Mouse (Mus musculus) intestine, embryonic 15.5 days (tissue): ENCODE measurements at regions not wholly inside any gene's neighbourhood (a gene's known extent, or its start where the extent isn't known, plus 50 kb on each side); places are given as distances from the start of the nearest gene placed in this dataset.

Experiments
- ATAC-seq: fragments of 200-750 bp; cut with Nextera tagmentation; 2 replicates; pipeline ENCODE4 v1.8.0; 2017; ENCODE audit warnings: moderate TSS enrichment, moderate library complexity
- H3K27ac ChIP-seq: fragments of 300-500 bp; sonication (generic); 2 replicates; pipeline ENCODE4 v1.5.1; 2015; ENCODE audit warnings: mild to moderate bottlenecking, inconsistent platforms
- H3K27me3 ChIP-seq: fragments of 300-500 bp; sonication (generic); replicated peaks from 2 replicates; pipeline ENCODE4 v1.6.1; 2015; ENCODE audit warnings: inconsistent platforms
- H3K36me3 ChIP-seq: fragments of 300-500 bp; sonication (generic); 2 replicates; pipeline ENCODE4 v1.6.1; 2015; ENCODE audit warnings: inconsistent platforms
- H3K4me1 ChIP-seq: fragments of 300-500 bp; sonication (generic); replicated peaks from 2 replicates; pipeline ENCODE4 v1.6.1; 2015; ENCODE audit warnings: inconsistent platforms
- H3K4me2 ChIP-seq: fragments of 300-500 bp; sonication (generic); replicated peaks from 2 replicates; pipeline ENCODE4 v1.6.1; 2015; ENCODE audit warnings: mild to moderate bottlenecking, inconsistent platforms
- H3K4me3 ChIP-seq: fragments of 300-500 bp; sonication (generic); replicated peaks from 2 replicates; pipeline ENCODE4 v1.5.1; 2015; ENCODE audit warnings: inconsistent platforms
- H3K9ac ChIP-seq: fragments of 300-500 bp; sonication (generic); 2 replicates; pipeline ENCODE4 v1.6.1; 2015; ENCODE audit warnings: inconsistent platforms
- H3K9me3 ChIP-seq: fragments of 300-500 bp; sonication (generic); 2 replicates; pipeline ENCODE4 v1.6.1; 2016; ENCODE audit warnings: inconsistent platforms
- WGBS: fragments of 180-500 bp; shearing (Covaris S2); methylation state at CpG from one replicate; pipeline ENCODE4 v1.1.7; 2015; 5-methylcytosine and 5-hydroxymethylcytosine counted together

GRCm38 (mm10) chr1:12354531-12354930, 940.6 kb downstream of the A830018L16Rik start:
- H3K27me3 ChIP-seq = no peaks in the 10 kb centered on the region
- no peak overlapping the region for H3K4me3 ChIP-seq
- no peak overlapping the region for H3K27ac ChIP-seq
- H3K36me3 ChIP-seq = no peaks in the 10 kb centered on the region
- ATAC-seq = no peak
- no peaks in the 10 kb centered on the region for H3K9me3 ChIP-seq
- no peak overlapping the region for H3K4me2 ChIP-seq
- H3K9ac ChIP-seq = no peak overlapping the region
- no peaks in the 10 kb centered on the region for H3K4me1 ChIP-seq

GRCm38 (mm10) chr1:12367872-12368271, 954.0 kb downstream of the A830018L16Rik start:
- Histone ChIP-seq H3K27ac (no peak overlapping the region), H3K27me3 (no peaks in the 10 kb centered on the region), H3K9ac (no peak overlapping the region), H3K9me3 (no peaks in the 10 kb centered on the region), H3K4me1 (no peaks in the 10 kb centered on the region), H3K4me3 (no peak overlapping the region), H3K36me3 (no peaks in the 10 kb centered on the region), H3K4me2 (no peak overlapping the region)
- no peak for ATAC-seq
- WGBS = 91% methylated on average over 6 of the region's 6 CpGs

GRCm38 (mm10) chr1:12372968-12373367, 959.1 kb downstream of the A830018L16Rik start:
- Histone ChIP-seq H3K4me1 (no peaks in the 10 kb centered on the region), H3K4me2 (no peak overlapping the region), H3K27me3 (no peaks in the 10 kb centered on the region), H3K27ac (no peak overlapping the region), H3K36me3 (no peaks in the 10 kb centered on the region), H3K9me3 (no peaks in the 10 kb centered on the region), H3K4me3 (no peak overlapping the region), H3K9ac (no peak overlapping the region)
- ATAC-seq = no peak

GRCm38 (mm10) chr1:12398146-12398884, 984.4 kb downstream of the A830018L16Rik start:
- Histone ChIP-seq H3K9me3 (no peaks in the 10 kb centered on the region), H3K27me3 (no peaks in the 10 kb centered on the region), H3K4me1 (no peaks in the 10 kb centered on the region), H3K9ac (no peak overlapping the region), H3K27ac (peak overlapping the region; percentile 33; the same call in 1 of the 2 replicates), H3K4me3 (no peak overlapping the region), H3K36me3 (no peaks in the 10 kb centered on the region), H3K4me2 (no peak overlapping the region)
- WGBS = 12% methylated on average over 7 of the region's 7 CpGs
- peak; percentile 88 for ATAC-seq

- Histone ChIP-seq H3K9me3 (no peaks in the 10 kb centered on the region), H3K36me3 (no peaks in the 10 kb centered on the region), H3K27ac (no peak overlapping the region), H3K4me1 (no peaks in the 10 kb centered on the region), H3K4me2 (no peak overlapping the region), H3K9ac (no peak overlapping the region), H3K4me3 (no peak overlapping the region), H3K27me3 (no peaks in the 10 kb centered on the region)
- 50% methylated on average over 4 of the region's 4 CpGs for WGBS
- peak; percentile 59; the same call in 1 of the 2 replicates for ATAC-seq
Measured at GRCm38 (mm10) chr1:12405391-12406270, 991.7 kb downstream of the A830018L16Rik start.

- Histone ChIP-seq H3K4me1 (no peaks in the 10 kb centered on the region), H3K9me3 (no peaks in the 10 kb centered on the region), H3K27me3 (no peaks in the 10 kb centered on the region), H3K4me2 (no peak overlapping the region), H3K9ac (no peak overlapping the region), H3K36me3 (no peaks in the 10 kb centered on the region), H3K27ac (no peak overlapping the region), H3K4me3 (no peak overlapping the region)
- 84% methylated on average over 6 of the region's 6 CpGs for WGBS
- no peak for ATAC-seq
Measured at GRCm38 (mm10) chr1:12409738-12410523, 996.0 kb downstream of the A830018L16Rik start.

- no peak overlapping the region for H3K4me3 ChIP-seq
- H3K9me3 ChIP-seq = no peaks in the 10 kb centered on the region
- no peak overlapping the region for H3K27ac ChIP-seq
- no peak overlapping the region for H3K4me2 ChIP-seq
- no peaks in the 10 kb centered on the region for H3K27me3 ChIP-seq
- no peaks in the 10 kb centered on the region for H3K36me3 ChIP-seq
- H3K9ac ChIP-seq = no peak overlapping the region
- H3K4me1 ChIP-seq = no peaks in the 10 kb centered on the region
- ATAC-seq = no peak
Measured at GRCm38 (mm10) chr1:12410524-12410886, 996.6 kb downstream of the A830018L16Rik start.

- Histone ChIP-seq H3K27ac (no peak overlapping the region), H3K36me3 (no peaks in the 10 kb centered on the region), H3K4me1 (no peaks in the 10 kb centered on the region), H3K4me2 (no peak overlapping the region), H3K9ac (no peak overlapping the region), H3K9me3 (no peaks in the 10 kb centered on the region), H3K4me3 (no peak overlapping the region), H3K27me3 (no peaks in the 10 kb centered on the region)
- no peak for ATAC-seq
- WGBS = 43% methylated on average over 2 of the region's 2 CpGs
Measured at GRCm38 (mm10) chr1:12424510-12424909, 1010.6 kb downstream of the A830018L16Rik start.

GRCm38 (mm10) chr1:12437894-12438293, 1024.0 kb downstream of the A830018L16Rik start:
- no peaks in the 10 kb centered on the region for H3K9me3 ChIP-seq
- no peaks in the 10 kb centered on the region for H3K27me3 ChIP-seq

GRCm38 (mm10) chr1:12466255-12466654, 1052.3 kb downstream of the A830018L16Rik start:
- H3K27ac ChIP-seq = no peak overlapping the region
- no peak overlapping the region for H3K4me2 ChIP-seq
- H3K36me3 ChIP-seq = no peaks in the 10 kb centered on the region
- H3K27me3 ChIP-seq = no peaks in the 10 kb centered on the region
- no peak overlapping the region for H3K4me3 ChIP-seq
- no peaks in the 10 kb centered on the region for H3K4me1 ChIP-seq
- no peaks in the 10 kb centered on the region for H3K9me3 ChIP-seq
- no peak overlapping the region for H3K9ac ChIP-seq
- no peak for ATAC-seq
- 89% methylated on average over 2 of the region's 2 CpGs for WGBS

More at GRCm38 (mm10) chr1:12437894-12438293, 1024.0 kb downstream of the A830018L16Rik start:
- Histone ChIP-seq H3K27ac (no peak overlapping the region), H3K4me3 (no peak overlapping the region), H3K4me1 (no peaks in the 10 kb centered on the region), H3K36me3 (no peaks in the 10 kb centered on the region), H3K9ac (no peak overlapping the region), H3K4me2 (no peak overlapping the region)
- no peak for ATAC-seq
- 53% methylated on average over 2 of the region's 2 CpGs for WGBS

GRCm38 (mm10) chr1:12478983-12479763, 1065.3 kb downstream of the A830018L16Rik start:
- Histone ChIP-seq H3K4me3 (no peak overlapping the region), H3K27me3 (no peaks in the 10 kb centered on the region), H3K4me2 (no peak overlapping the region), H3K27ac (no peak overlapping the region), H3K4me1 (no peaks in the 10 kb centered on the region), H3K9me3 (no peaks in the 10 kb centered on the region), H3K9ac (no peak overlapping the region), H3K36me3 (no peaks in the 10 kb centered on the region)
- ATAC-seq = peak; percentile 77
- WGBS = 40% methylated on average over 5 of the region's 5 CpGs

GRCm38 (mm10) chr1:12500442-12500841, 1086.5 kb downstream of the A830018L16Rik start:
- H3K9me3 ChIP-seq = no peaks in the 10 kb centered on the region
- no peaks in the 10 kb centered on the region for H3K36me3 ChIP-seq
- no peaks in the 10 kb centered on the region for H3K4me1 ChIP-seq
- 56% methylated on average over 3 of the region's 3 CpGs for WGBS
- no peak overlapping the region for H3K4me3 ChIP-seq
- H3K4me2 ChIP-seq = no peak overlapping the region
- no peak for ATAC-seq
- no peak overlapping the region for H3K27ac ChIP-seq
- no peaks in the 10 kb centered on the region for H3K27me3 ChIP-seq
- no peak overlapping the region for H3K9ac ChIP-seq
